Comparison of ENCODE assay signal across 8 mouse cellular contexts in genomic region chr6:120531020-120531965, GRCm38 (mm10). TPM values are rescaled to one million over a fixed set of nuclear protein-coding genes. Genes with fewer than 3 reads are reported as not detected.
DNase-seq lines count a peak whose midpoint lies in the region; ATAC-seq lines count a peak whose summit lies in the region.

Hdhd5 (minus strand) TSS chr6:120531319.

- under 1% methylated on average over 73 of the region's 75 CpGs for WGBS in hindbrain, embryonic 11.5 days

- H3K4me3 ChIP-seq in hindbrain, embryonic 11.5 days (ENCODE audit: low read depth, low read length), result peak within 1 kb of the TSS; percentile 67

- H3K9ac ChIP-seq in hindbrain, embryonic 11.5 days (ENCODE audit: low read depth, low read length), result peak within 1 kb of the TSS; percentile 58

- H3K27me3 ChIP-seq in hindbrain, embryonic 11.5 days (ENCODE audit: control insufficient read depth, insufficient read depth, low read length), result no peaks in the 10 kb centered on the region

- no peaks in the 10 kb centered on the region; the same call in 1 of the 2 replicates for H3K36me3 ChIP-seq in hindbrain, embryonic 11.5 days (ENCODE audit: control insufficient read depth, insufficient read depth, low read length)

- H3K27ac ChIP-seq in hindbrain, embryonic 11.5 days (ENCODE audit: low read depth, low read length), result no peak within 1 kb of the TSS

- peak; percentile 98 for ATAC-seq in hindbrain, embryonic 11.5 days (ENCODE audit: low FRiP score)

- H3K4me2 ChIP-seq in hindbrain, embryonic 11.5 days (replicated peaks; ENCODE audit: low read depth, low read length), result peak within 1 kb of the TSS; percentile 68

- peak; percentile 93 for DNase-seq in MN1 (ENCODE audit: low spot score)
- peak; percentile 93 for DNase-seq in cerebellum, adult 9-10 months
- peak; percentile 84 to 95 for DNase-seq in frontal cortex, adult 2 months (ENCODE audit: extremely low spot score in 1 of 2, low spot score in 1 of 2)
- DNase-seq in hindbrain, embryonic 11.5 days (ENCODE audit: low spot score), result peak; percentile 97
- DNase-seq in layer of hippocampus, postnatal 10 days (ENCODE audit: low spot score in 2 of 2), result peak; percentile 93 to 96
- DNase-seq in lung, postnatal 10 days, result peak; percentile 95
- DNase-seq in ovary, postnatal 36 days (ENCODE audit: low spot score), result peak; percentile 93
- peak; percentile 95 for DNase-seq in thymus, postnatal 25 days

- H3K9me3 ChIP-seq in hindbrain, embryonic 11.5 days (ENCODE audit: control insufficient read depth, low read length), result no peaks in the 10 kb centered on the region

- H3K4me1 ChIP-seq in hindbrain, embryonic 11.5 days (replicated peaks; ENCODE audit: control insufficient read depth, insufficient read depth, low read length), result no peaks in the 10 kb centered on the region

RNA-seq across cellular contexts. Expression of gene Hdhd5, which starts in this region (rescaled TPM):
- 43.0 and 48.3 TPM in 2 replicates for polyA plus RNA-seq in frontal cortex, adult 2 months (2012; rRNA removed)
- 12.9 and 13.8 TPM in 2 replicates for polyA plus RNA-seq in hindbrain, embryonic 11.5 days (2014; fragmentation: Nextera tagmentation; extraction: Ambion mirVana)
- total RNA-seq in layer of hippocampus, postnatal 10 days (2021), result 10 to 100 TPM; 34.3 to 37.2 TPM
